Mouse (Mus musculus) embryo, embryonic 9.5 days (tissue): ENCODE measurements around the gene Olfr106-ps.

ENCODE experiments used
- DNase-seq: peaks from one replicate; pipeline ENCODE4 v3.0.0-alpha.2; 2017; ENCODE audit errors: extremely low spot score

Gene Olfr106-ps

DNA sequence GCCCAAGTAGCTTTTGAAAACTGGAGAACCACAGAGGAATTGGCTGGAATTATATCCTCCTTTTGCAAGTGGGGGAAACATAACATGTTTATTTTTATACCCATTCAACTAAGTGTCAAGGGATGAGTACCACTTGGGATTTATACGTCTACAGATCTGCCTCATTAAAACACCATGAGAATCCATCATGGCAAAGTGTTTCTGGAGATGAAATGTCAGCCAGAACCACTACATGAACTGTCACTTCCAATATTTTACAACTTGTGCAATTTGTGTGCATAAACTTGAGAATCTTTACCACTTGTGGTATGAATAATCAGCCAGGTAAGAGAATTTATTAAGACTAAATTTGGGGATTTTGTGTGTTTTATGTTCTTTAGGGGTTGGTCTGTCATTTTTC lies at the start of gene Olfr106-ps:
Olfr106-ps (plus strand) TSS at position 301 of the 400 bp plus-strand sequence.
- DNase-seq, result no peak

GRCm38 (mm10) chr17:37359282-37359681 lies 30.9 kb upstream of the Olfr106-ps start, which contains the start of gene Olfr104-ps:
Gene Olfr104-ps (plus strand): TSS chr17:37359582.
- no peak for DNase-seq

DNA sequence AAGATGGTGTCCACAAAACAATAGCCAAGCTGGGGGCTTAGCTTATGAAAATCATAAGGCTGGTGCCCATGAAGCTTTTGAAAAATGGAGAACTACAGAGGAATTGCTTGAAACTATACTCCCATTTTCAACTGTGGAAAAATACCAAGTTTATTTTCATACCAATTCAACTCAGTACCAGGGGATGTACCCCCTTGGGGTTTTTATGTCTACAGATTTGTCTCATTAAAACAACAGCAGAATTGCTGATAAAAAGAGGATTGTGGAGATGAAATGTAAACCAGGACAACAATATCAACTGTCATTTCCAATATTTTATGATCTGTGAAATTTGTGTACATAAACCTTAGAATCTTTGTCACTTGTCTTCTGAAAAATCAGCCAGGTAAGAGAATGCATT lies 11.5 kb upstream of the Olfr106-ps start, which contains the start of gene Olfr105-ps:
Olfr105-ps (plus strand) TSS at position 301 of the 400 bp plus-strand sequence.
- no peak for DNase-seq

- DNase-seq, result no peak
These were observed 8.7 kb downstream of the Olfr106-ps start, which contains the start of gene Olfr107 for GRCm38 (mm10) chr17:37398926-37399325. Gene Olfr107 (plus strand): TSS chr17:37399226.

DNA sequence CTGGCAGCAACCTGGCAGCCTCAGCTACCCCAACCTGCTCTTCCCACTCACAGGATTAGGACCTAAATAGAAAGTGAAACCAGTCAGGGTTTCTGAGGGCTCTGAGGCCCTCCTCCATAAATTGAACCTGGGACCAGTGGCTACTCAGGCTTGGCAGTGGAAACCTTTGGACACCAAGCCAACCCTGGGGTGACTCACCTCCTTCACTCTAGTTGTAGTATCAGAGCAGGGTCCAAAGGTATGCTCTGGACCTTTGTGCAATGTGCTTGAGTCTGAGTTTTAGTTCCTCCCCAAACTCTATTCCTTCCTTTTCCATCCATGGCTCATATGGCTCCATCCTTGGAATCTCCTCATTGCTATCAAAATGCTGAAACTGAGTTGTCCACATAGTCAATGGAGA lies 23.2 kb downstream of the Olfr106-ps start:
- DNase-seq, result no peak

DNA sequence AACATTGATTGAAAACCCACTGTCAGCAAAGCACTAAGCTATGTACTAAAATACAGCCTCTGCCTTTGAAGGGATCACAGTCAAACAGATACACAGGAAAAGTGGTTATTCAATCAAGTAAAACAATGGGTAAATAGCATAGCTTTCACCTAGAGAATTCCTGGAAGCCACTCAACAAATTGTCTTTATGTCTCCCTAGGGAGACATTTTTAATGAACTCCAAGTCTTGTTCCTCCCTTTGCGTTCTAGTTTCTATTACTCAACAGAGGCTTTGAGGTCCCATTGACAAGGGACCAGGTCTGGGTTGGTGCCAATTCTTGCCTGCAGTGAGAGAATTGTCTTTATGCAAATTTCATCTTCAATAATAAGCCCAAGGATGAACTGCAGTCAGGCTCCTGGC lies 55.0 kb downstream of the Olfr106-ps start, which contains the start of gene Olfr108:
Olfr108 (plus strand) TSS at position 301 of the 400 bp plus-strand sequence.
- no peak for DNase-seq
